Mouse (Mus musculus) midbrain, embryonic 11.5 days (tissue): ENCODE results near the gene Cerk. TPM values are rescaled to one million over a fixed set of nuclear protein-coding genes. Genes with fewer than 3 reads are reported as not detected.
A peak's percentile ranks its signal among the peaks of the same experiment; 100 is the strongest.

ENCODE experiments used
- ATAC-seq: fragments of 200-750 bp; cut with Nextera tagmentation; 2 replicates; pipeline ENCODE4 v1.8.0; 2017; ENCODE audit warnings: moderate TSS enrichment, moderate library complexity; ENCODE audit not compliant: low FRiP score
- DNase-seq: peaks from one replicate; pipeline ENCODE4 v3.0.0; 2015; ENCODE audit warnings: low spot score; ENCODE audit errors: missing footprints
- H3K27ac ChIP-seq: fragments of 300-500 bp; sonication (generic); 2 replicates; pipeline ENCODE4 v1.5.1; 2014; ENCODE audit warnings: low read depth, low read length
- H3K27me3 ChIP-seq: fragments of 300-500 bp; sonication (generic); 2 replicates; pipeline ENCODE4 v1.6.1; 2014; ENCODE audit warnings: mild to moderate bottlenecking, low read length, moderate library complexity, mixed read lengths; ENCODE audit not compliant: control insufficient read depth, insufficient read depth
- H3K36me3 ChIP-seq: fragments of 300-500 bp; sonication (generic); 2 replicates; pipeline ENCODE4 v1.6.1; 2014; ENCODE audit warnings: mild to moderate bottlenecking, low read length, moderate library complexity, mixed read lengths; ENCODE audit not compliant: control insufficient read depth, insufficient read depth
- H3K4me1 ChIP-seq: fragments of 300-500 bp; sonication (generic); 2 replicates; pipeline ENCODE4 v1.6.1; 2014; ENCODE audit warnings: low read length; ENCODE audit not compliant: control insufficient read depth, insufficient read depth
- H3K4me2 ChIP-seq: fragments of 300-500 bp; sonication (generic); 2 replicates; pipeline ENCODE4 v1.6.1; 2014; ENCODE audit warnings: mild to moderate bottlenecking, moderate library complexity
- H3K4me3 ChIP-seq: fragments of 300-500 bp; sonication (generic); 2 replicates; pipeline ENCODE4 v1.5.1; 2014; ENCODE audit warnings: low read depth, low read length
- H3K9ac ChIP-seq: fragments of 300-500 bp; sonication (generic); 2 replicates; pipeline ENCODE4 v1.6.1; 2014; ENCODE audit warnings: low read length
- H3K9me3 ChIP-seq: fragments of 300-500 bp; sonication (generic); 2 replicates; pipeline ENCODE4 v1.6.1; 2016; ENCODE audit warnings: low read length; ENCODE audit not compliant: control insufficient read depth
- WGBS: fragments of 180-500 bp; shearing (Covaris S2); extraction: QIAGEN DNeasy Blood & Tissue Kit; methylation state at CpG from one replicate; pipeline ENCODE4 v1.1.7; 2014; 5-methylcytosine and 5-hydroxymethylcytosine counted together
- polyA plus RNA-seq: library from polyadenylated mRNA; unstranded; fragments of >200 nt; fragmentation: Nextera tagmentation; extraction: Ambion mirVana; gene quantifications from 2 replicates; pipeline ENCODE4 v1.2.1, GENCODE M21; 2014

Gene Cerk
- polyA plus RNA-seq, 1 experiment from 2014 or later, result 17.3 TPM

- no peaks in the 10 kb centered on the region for H3K4me1 ChIP-seq
- no peak overlapping the region for H3K27ac ChIP-seq
- no peaks in the 10 kb centered on the region for H3K9me3 ChIP-seq
- peaks cover 7% of the 10 kb centered on the region; the same call in 1 of the 2 replicates for H3K36me3 ChIP-seq
- WGBS, result 92% methylated on average over 9 of the region's 9 CpGs
- no peak overlapping the region for H3K4me2 ChIP-seq
- H3K9ac ChIP-seq, result no peak overlapping the region
- no peaks in the 10 kb centered on the region for H3K27me3 ChIP-seq
- ATAC-seq, result no peak
- H3K4me3 ChIP-seq, result no peak overlapping the region
- DNase-seq, result no peak
Measured at GRCm38 (mm10) chr15:86122261-86122949, 63.5 kb downstream of the Cerk start.

- DNase-seq, result no peak
- WGBS, result 91% methylated on average over 7 of the region's 7 CpGs
Measured at GRCm38 (mm10) chr15:86119186-86119585, 66.8 kb downstream of the Cerk start.

GRCm38 (mm10) chr15:86117115-86118100 is 68.5 kb downstream of the Cerk start:
- no peak overlapping the region for H3K27ac ChIP-seq
- ATAC-seq (no peak), DNase-seq (no peak)
- WGBS, result 72% methylated on average over 14 of the region's 15 CpGs
- H3K4me1 ChIP-seq, result peaks cover 16% of the 10 kb centered on the region
- no peaks in the 10 kb centered on the region for H3K27me3 ChIP-seq
- no peak overlapping the region for H3K9ac ChIP-seq
- no peaks in the 10 kb centered on the region for H3K36me3 ChIP-seq
- no peaks in the 10 kb centered on the region for H3K9me3 ChIP-seq
- H3K4me3 ChIP-seq, result no peak overlapping the region
- no peak overlapping the region for H3K4me2 ChIP-seq

More at GRCm38 (mm10) chr15:86119186-86119585, 66.8 kb downstream of the Cerk start:
- Histone ChIP-seq H3K36me3 (peaks cover 7% of the 10 kb centered on the region; the same call in 1 of the 2 replicates), H3K4me2 (no peak overlapping the region), H3K27me3 (no peaks in the 10 kb centered on the region), H3K4me3 (no peak overlapping the region), H3K9ac (no peak overlapping the region), H3K4me1 (peaks cover 6% of the 10 kb centered on the region; the same call in 1 of the 2 replicates), H3K9me3 (no peaks in the 10 kb centered on the region), H3K27ac (no peak overlapping the region)
- no peak for ATAC-seq

GRCm38 (mm10) chr15:86116421-86116820 is 69.5 kb downstream of the Cerk start:
- DNase-seq, result no peak
- no peaks in the 10 kb centered on the region for H3K27me3 ChIP-seq
- H3K4me1 ChIP-seq, result peaks cover 19% of the 10 kb centered on the region
- H3K9me3 ChIP-seq, result no peaks in the 10 kb centered on the region
- ATAC-seq, result no peak
- WGBS, result 76% methylated on average over 5 of the region's 5 CpGs
- H3K4me3 ChIP-seq, result no peak overlapping the region
- H3K9ac ChIP-seq, result no peak overlapping the region
- no peak overlapping the region for H3K4me2 ChIP-seq
- no peak overlapping the region for H3K27ac ChIP-seq
- no peaks in the 10 kb centered on the region for H3K36me3 ChIP-seq

GRCm38 (mm10) chr15:86113342-86113710 is 72.6 kb downstream of the Cerk start:
- H3K4me3 ChIP-seq, result no peak overlapping the region
- no peak overlapping the region for H3K4me2 ChIP-seq
- no peak overlapping the region; the same call in 1 of the 2 replicates for H3K27ac ChIP-seq
- no peak overlapping the region for H3K9ac ChIP-seq
- H3K36me3 ChIP-seq, result no peaks in the 10 kb centered on the region
- 10% methylated on average over 9 of the region's 9 CpGs for WGBS
- ATAC-seq (no peak), DNase-seq (no peak)
- peaks cover 19% of the 10 kb centered on the region for H3K4me1 ChIP-seq
- no peaks in the 10 kb centered on the region for H3K9me3 ChIP-seq
- no peaks in the 10 kb centered on the region for H3K27me3 ChIP-seq

GRCm38 (mm10) chr15:86112707-86113341 is 73.1 kb downstream of the Cerk start:
- ATAC-seq (no peak), DNase-seq (peak; percentile 86)
- WGBS, result 11% methylated on average over 10 of the region's 10 CpGs
- Histone ChIP-seq H3K36me3 (no peaks in the 10 kb centered on the region), H3K27ac (no peak overlapping the region; the same call in none of the 2 replicates), H3K4me2 (no peak overlapping the region), H3K9me3 (no peaks in the 10 kb centered on the region), H3K9ac (no peak overlapping the region; the same call in 1 of the 2 replicates), H3K4me1 (peaks cover 19% of the 10 kb centered on the region), H3K27me3 (no peaks in the 10 kb centered on the region), H3K4me3 (no peak overlapping the region)

GRCm38 (mm10) chr15:86110361-86111103 is 75.4 kb downstream of the Cerk start:
- 68% methylated on average over 10 of the region's 10 CpGs for WGBS
- no peak overlapping the region for H3K27ac ChIP-seq
- DNase-seq, result no peak

GRCm38 (mm10) chr15:86109650-86110211 is 76.2 kb downstream of the Cerk start:
- ATAC-seq (no peak), DNase-seq (no peak)
- Histone ChIP-seq H3K36me3 (no peaks in the 10 kb centered on the region), H3K27me3 (no peaks in the 10 kb centered on the region), H3K27ac (no peak overlapping the region), H3K4me1 (peaks cover 13% of the 10 kb centered on the region), H3K4me2 (no peak overlapping the region), H3K9me3 (no peaks in the 10 kb centered on the region), H3K9ac (no peak overlapping the region), H3K4me3 (no peak overlapping the region)
- 81% methylated on average over 8 of the region's 8 CpGs for WGBS

More at GRCm38 (mm10) chr15:86110361-86111103, 75.4 kb downstream of the Cerk start:
- no peak for ATAC-seq
- Histone ChIP-seq H3K4me2 (no peak overlapping the region), H3K4me3 (no peak overlapping the region), H3K9ac (no peak overlapping the region), H3K9me3 (no peaks in the 10 kb centered on the region), H3K36me3 (no peaks in the 10 kb centered on the region), H3K27me3 (no peaks in the 10 kb centered on the region), H3K4me1 (peaks cover 13% of the 10 kb centered on the region)
